Mouse (Mus musculus) large intestine, adult 2 months (tissue): ENCODE measurements at regions not wholly inside any gene's neighbourhood (a gene's known extent, or its start where the extent isn't known, plus 50 kb on each side); places are given as distances from the start of the nearest gene placed in this dataset.
"Not testable (repeated sequence)": the region's sequence is repeated elsewhere in the genome, so short reads cannot be mapped to it uniquely, and the experiment has no call there.

ENCODE experiments used
- DNase-seq: peaks from one replicate; pipeline ENCODE4 v3.0.0-alpha.2; 2012; ENCODE audit warnings: low read depth, low spot score
- WGBS: fragments of 180-500 bp; shearing (Covaris S2); methylation state at CpG from one replicate; pipeline ENCODE4 v1.1.7; 2018; 5-methylcytosine and 5-hydroxymethylcytosine counted together

- WGBS = 87% methylated on average over 4 of the region's 4 CpGs
- no peak for DNase-seq
These were observed 484.4 kb upstream of the Auts2 start for GRCm38 (mm10) chr5:133027590-133027989.

GRCm38 (mm10) chr5:133025121-133025520 lies 482.0 kb upstream of the Auts2 start:
- no peak for DNase-seq
- WGBS = 84% methylated on average over 4 of the region's 4 CpGs

- DNase-seq = no peak
These were observed 477.7 kb upstream of the Auts2 start for GRCm38 (mm10) chr5:133020821-133021220.

DNA sequence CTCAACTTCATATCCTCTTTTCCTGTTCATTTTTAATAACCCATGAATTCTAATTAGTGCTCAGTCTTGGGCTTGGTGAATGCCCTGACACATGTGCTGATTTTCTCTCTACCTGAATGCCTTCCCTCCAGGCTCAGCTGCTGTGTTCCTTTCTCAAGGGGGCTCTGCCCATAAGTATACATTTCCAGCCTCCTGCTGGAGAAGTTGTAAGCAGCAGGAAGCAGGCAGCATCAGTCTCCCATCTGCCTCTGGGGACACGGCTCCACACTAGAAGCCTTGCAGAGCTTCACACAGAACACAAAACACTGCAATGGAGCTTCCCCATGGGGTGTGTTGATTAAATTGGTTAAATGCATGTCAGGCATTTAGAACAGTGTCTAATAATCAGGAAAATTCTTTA lies 477.0 kb upstream of the Auts2 start:
- WGBS = 60% methylated on average over 1 of the region's 1 CpGs
- DNase-seq = no peak

DNA sequence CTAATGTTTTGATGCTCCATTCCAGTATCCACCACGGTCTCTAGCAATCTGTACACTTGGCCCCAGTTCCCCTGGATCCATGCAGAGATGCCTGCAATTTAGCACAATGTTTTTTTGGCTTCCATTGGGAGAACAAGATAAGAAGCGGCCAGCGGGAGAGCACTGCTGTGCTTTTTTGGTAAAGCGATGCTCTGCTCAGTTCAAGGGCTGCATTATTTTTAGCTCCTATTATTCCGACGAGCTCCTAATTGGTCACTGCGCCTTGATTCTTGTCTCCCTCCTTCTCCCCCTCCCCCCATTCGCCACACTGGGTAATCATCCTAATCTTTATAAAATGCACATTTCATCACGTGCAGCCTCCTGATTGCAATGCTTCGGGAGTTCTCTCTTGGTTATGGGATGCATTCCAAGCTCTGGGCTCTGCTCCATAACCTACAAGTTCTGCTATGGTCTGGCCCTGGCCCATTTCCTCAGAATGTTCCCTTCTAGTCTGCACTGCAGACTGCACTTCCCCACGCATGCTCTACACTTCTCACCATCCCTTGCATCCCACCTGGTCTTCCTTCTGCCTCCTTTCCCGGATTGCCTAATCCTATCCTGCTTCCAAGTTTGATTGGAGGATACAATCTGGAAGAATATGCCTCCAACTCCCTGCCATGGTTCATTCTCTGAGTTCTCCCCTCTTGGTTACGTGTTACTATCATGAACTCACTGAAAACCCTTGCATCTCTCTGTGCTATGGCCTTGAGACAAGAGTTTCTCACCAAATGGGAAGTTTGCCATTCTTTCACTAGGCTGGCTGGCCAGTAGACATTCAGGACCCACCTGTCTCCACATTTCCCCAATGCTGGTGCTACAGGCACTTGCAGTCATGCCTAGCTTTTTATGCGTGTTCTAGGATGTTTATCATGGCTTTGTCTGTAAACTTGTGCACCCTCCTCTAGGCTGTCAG lies 467.8 kb upstream of the Auts2 start:
- WGBS = 85% methylated on average over 14 of the region's 14 CpGs
- no peak for DNase-seq

DNA sequence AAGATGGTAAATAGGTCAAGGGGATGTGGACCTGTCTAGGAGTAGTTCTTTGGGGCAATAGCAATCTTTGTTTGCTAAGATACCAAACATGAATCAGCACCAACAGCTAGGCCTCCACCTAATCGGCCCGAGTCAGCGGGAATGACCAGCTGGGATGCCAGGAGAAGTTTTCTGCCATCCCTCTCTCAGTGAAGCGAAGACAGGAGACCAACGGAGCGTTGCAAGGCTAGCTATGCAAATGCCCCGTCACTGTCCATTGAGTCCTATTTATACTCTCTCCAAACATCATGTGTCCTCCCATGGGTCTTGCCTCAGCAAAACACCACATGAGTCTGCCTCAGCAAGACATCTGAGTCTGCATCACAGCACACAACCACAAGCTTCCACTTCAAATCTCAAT lies 439.7 kb upstream of the Auts2 start:
- 93% methylated on average over 7 of the region's 7 CpGs for WGBS
- no peak for DNase-seq

- 43% methylated on average over 5 of the region's 5 CpGs for WGBS
These were observed 435.9 kb upstream of the Auts2 start for GRCm38 (mm10) chr5:132979013-132979412.

DNA sequence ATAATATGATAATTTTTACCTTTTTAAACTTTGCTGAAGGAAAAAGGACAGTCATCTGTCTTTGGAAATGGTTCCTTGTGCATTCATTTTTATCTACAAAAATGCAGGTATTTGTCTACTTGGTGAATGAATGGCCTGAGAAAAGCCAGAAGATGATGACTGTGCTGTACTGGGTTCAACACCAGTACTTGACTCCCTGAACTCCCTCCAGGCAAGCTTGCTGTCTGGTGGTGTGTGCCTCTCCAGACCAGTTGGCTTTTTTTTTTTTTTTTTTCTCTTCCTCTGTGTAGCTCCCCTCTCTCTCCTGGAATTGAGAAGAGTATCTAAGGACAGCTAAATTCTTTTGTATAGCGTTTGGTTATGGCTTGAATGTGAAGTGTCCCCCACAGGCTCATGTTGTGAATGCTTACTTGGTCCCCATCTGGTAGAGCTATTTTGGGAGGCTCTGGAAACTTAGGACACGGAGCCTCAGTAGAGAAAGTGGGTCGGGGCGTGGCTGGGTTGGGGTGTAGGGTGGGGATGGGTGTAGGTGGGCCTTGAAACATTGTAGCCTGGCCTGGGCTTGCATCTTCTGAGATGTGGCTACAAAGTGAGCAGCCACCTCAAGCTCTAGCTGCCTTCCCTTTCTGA lies 432.3 kb upstream of the Auts2 start:
- WGBS = 83% methylated on average over 4 of the region's 4 CpGs
- DNase-seq = no peak

More at GRCm38 (mm10) chr5:132979013-132979412, 435.9 kb upstream of the Auts2 start:
- no peak for DNase-seq

DNA sequence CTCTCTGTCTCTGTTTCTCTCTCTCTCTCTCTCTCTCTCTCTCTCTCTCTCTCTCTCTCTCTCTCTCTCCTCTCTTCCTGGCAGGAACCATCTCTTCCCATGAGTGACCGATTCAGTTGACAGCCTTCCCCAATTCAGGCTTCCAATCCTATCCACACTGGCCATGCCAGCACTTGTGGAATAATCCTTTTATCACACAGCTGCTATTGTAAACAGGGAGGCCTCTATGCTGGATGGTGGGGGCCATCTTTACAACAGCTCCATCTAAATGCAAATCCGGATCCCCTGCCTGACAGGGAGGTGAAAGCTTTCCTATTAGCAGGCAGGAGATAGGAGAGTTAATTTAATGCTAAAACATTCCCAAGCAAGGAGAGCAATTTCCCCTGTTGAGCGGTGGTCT lies 431.7 kb upstream of the Auts2 start:
- DNase-seq = no peak
- WGBS = 52% methylated on average over 3 of the region's 3 CpGs

DNA sequence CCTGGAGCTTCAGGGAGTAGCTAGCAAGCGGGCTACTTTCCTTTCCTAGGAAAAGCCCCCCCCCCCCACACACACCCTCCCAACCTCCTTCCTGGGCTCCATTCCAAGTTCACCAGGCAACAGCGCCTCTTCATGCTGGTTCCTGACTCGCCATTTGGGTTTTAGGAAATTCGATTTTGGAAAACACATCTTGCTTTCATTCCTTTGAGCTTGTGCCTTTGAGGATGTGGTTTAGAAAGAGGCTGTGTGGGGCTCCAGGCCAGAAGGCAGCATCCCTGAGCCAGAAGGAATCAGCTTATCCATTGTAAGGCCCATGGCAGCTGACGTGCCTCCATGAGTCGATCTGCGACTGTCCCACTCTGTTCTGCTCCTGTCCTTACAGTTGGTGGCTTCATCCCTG lies 427.9 kb upstream of the Auts2 start:
- DNase-seq = no peak
- 79% methylated on average over 7 of the region's 7 CpGs for WGBS

DNA sequence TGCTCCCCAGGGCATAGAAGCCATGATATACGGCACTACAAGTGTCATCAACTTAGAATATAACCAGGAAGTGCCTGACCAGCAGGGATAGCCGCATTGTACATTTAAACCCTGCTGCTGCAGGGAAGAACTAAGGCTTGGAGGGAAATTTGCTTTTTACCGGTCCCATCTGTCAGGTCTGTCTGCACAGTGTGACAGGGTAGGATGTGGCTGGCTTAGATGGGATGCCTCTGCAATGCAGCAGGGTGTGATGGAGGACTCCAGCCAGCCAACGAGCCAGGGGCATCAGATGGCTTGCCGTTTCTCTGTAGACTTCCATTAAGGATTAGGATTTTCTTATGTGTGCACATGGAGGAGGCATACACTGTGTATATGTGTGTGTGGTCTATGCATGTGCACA lies 426.2 kb upstream of the Auts2 start:
- 73% methylated on average over 5 of the region's 5 CpGs for WGBS
- DNase-seq = no peak

DNA sequence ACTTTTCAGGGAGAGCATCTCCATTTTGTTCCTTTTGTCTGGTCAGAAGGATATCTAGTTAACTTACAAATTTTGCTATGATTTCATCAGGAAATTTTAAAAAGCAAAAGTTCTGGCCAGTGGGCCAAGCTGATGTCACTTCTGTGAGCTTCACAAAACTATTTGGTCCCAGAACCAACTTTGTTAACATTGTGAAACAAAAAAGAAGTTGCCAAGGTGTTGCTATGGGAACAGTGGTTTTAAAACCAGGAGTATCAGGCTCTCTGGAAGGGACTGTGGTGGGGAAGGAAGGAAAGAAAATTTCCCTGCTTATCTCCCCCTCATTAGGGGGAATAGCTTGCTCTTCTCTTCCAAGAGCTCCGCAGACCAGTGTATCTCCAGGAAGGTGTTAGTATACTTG lies 416.8 kb upstream of the Auts2 start:
- WGBS = 78% methylated on average over 1 of the region's 1 CpGs
- no peak for DNase-seq

- DNase-seq = no peak
- WGBS = 61% methylated on average over 5 of the region's 5 CpGs
These were observed 413.0 kb upstream of the Auts2 start for GRCm38 (mm10) chr5:132956184-132956583.

DNA sequence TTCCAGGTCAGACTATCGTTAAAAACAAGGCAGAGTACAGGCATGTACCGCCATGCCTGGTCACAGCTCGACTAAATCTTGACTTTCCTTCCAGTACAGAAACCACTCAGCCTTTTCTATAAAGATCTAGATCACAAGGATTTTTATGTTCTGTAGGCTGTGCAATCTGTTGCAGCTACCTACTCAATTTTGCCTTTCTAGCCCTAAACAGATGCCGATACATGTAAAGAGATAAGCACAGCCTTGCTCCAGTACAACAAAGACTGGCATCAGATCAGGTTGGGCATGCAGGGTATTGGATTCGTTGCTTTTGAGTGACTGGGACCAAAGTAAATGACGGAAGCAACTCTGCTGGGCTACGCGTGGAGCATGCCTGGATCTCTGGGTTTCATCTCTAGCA lies 411.9 kb upstream of the Auts2 start:
- no peak for DNase-seq
- WGBS = 84% methylated on average over 8 of the region's 8 CpGs

GRCm38 (mm10) chr5:132933439-132933980 lies 390.4 kb upstream of the Auts2 start:
- 62% methylated on average over 9 of the region's 9 CpGs for WGBS
- no peak for DNase-seq

DNA sequence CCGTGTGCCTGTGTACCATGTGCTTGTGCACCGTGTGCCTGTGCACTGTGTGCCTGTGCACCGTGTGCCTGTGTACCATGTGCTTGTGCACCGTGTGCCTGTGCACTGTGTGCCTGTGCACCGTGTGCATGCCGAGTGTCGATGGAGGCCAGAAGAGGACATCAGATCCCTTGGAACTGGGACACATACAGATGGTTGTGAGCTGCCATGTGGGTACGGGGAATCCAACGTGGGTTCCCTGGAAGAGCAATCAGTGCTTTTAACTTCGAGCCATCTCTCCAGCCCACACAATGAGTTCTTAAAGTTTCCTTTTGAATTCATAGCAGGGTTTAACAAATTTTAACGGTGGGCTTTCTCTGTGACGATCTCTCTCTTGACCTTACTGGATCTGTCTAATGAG lies 386.8 kb upstream of the Auts2 start:
- not testable (repeated sequence) for DNase-seq
- WGBS = 89% methylated on average over 12 of the region's 12 CpGs

GRCm38 (mm10) chr5:132923365-132923764 lies 380.2 kb upstream of the Auts2 start:
- no peak for DNase-seq
- 7% methylated on average over 4 of the region's 4 CpGs for WGBS

- no peak for DNase-seq
- 59% methylated on average over 2 of the region's 2 CpGs for WGBS
These were observed 365.9 kb upstream of the Auts2 start for GRCm38 (mm10) chr5:132909056-132909455.

GRCm38 (mm10) chr5:132908220-132908619 lies 365.1 kb upstream of the Auts2 start:
- DNase-seq = no peak
- 84% methylated on average over 8 of the region's 8 CpGs for WGBS

DNA sequence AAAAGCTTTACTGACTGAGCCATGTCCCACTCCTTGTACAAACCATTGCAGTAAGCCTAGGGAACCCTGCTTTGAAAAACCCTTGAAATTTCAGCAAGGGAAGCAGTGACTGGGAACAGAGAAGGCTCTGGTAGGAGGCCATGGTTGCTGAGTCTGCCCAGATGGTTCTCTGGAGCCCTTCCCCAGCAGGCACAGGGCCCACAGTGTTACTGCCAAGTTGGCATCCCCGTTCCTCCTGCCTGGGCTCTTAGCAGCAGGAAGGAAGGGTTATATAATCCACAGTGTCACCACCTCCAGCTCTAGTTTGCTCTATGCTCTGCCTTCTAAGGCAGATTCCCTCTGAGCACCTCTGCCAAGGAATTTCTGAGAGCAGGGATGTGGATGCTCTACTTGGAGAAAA lies 349.4 kb upstream of the Auts2 start:
- no peak for DNase-seq
- 50% methylated on average over 1 of the region's 1 CpGs for WGBS

DNA sequence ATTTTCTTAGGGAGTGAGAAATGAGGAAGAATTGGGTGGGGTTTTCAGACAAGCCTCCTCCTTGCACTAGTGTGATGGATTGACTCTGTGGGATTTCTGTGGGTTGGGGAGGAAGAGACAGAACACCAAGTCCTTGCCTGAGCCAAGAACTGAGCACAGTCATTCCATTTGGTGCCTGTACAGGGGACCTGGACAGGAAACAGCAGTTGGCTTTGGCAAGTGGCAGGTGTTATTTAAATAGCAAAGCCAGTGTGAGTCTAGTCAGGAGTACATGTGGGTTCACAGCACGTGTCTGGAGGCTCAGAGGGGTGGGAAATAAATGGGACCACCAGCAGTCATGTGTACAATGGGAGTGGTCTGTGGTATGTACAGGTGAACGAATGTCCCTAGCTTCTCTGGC lies 341.0 kb upstream of the Auts2 start:
- WGBS = 52% methylated on average over 2 of the region's 2 CpGs
- no peak for DNase-seq
